Mouse (Mus musculus) spleen, adult 12 weeks (tissue): Measurements from ENCODE around the gene Adat2.

Experiments
- DNase-seq: peaks from one replicate; pipeline ENCODE4 v3.0.0; 2022; ENCODE audit warnings: low spot score

Gene Adat2

GRCm38 (mm10) chr10:13552646-13553497, at the start of gene Adat2, which contains the start of gene Pex3:
Gene Adat2, plus strand, starts transcription at chr10:13552894.
Gene Pex3, minus strand, starts transcription at chr10:13553142.
- peak; percentile 81 for DNase-seq

- DNase-seq: no peak
These were observed 30.8 kb upstream of the Adat2 start for GRCm38 (mm10) chr10:13521857-13522256.

GRCm38 (mm10) chr10:13528155-13528554, 24.5 kb upstream of the Adat2 start:
- no peak for DNase-seq

GRCm38 (mm10) chr10:13534751-13535150, 17.9 kb upstream of the Adat2 start:
- DNase-seq: no peak

GRCm38 (mm10) chr10:13536706-13537105, 16.0 kb upstream of the Adat2 start:
- DNase-seq: no peak

- DNase-seq: no peak
These were observed 12.8 kb upstream of the Adat2 start for GRCm38 (mm10) chr10:13539769-13540333.

- no peak for DNase-seq
These were observed 11.0 kb upstream of the Adat2 start for GRCm38 (mm10) chr10:13541721-13542120.

- DNase-seq: no peak
These were observed 848 bp downstream of the Adat2 start for GRCm38 (mm10) chr10:13553498-13553985.

GRCm38 (mm10) chr10:13554316-13554715, 1.6 kb downstream of the Adat2 start:
- no peak for DNase-seq

GRCm38 (mm10) chr10:13560014-13560674, 7.5 kb downstream of the Adat2 start:
- DNase-seq: no peak

- DNase-seq: peak; percentile 15
These were observed 11.8 kb downstream of the Adat2 start for GRCm38 (mm10) chr10:13564364-13565079.

GRCm38 (mm10) chr10:13565080-13565448, 12.4 kb downstream of the Adat2 start:
- no peak for DNase-seq

- no peak for DNase-seq
These were observed 13.7 kb downstream of the Adat2 start for GRCm38 (mm10) chr10:13566393-13566792.

- no peak for DNase-seq
These were observed 17.1 kb downstream of the Adat2 start for GRCm38 (mm10) chr10:13569818-13570217.

- no peak for DNase-seq
These were observed 18.2 kb downstream of the Adat2 start for GRCm38 (mm10) chr10:13570697-13571538.

- DNase-seq: no peak
These were observed 19.3 kb downstream of the Adat2 start for GRCm38 (mm10) chr10:13572003-13572402.

- no peak for DNase-seq
These were observed 19.7 kb downstream of the Adat2 start for GRCm38 (mm10) chr10:13572410-13572809.

GRCm38 (mm10) chr10:13577123-13577522, 24.4 kb downstream of the Adat2 start:
- no peak for DNase-seq

- DNase-seq: no peak
These were observed 35.2 kb downstream of the Adat2 start for GRCm38 (mm10) chr10:13587914-13588313.

- no peak for DNase-seq
These were observed 39.5 kb downstream of the Adat2 start for GRCm38 (mm10) chr10:13592196-13592595.

GRCm38 (mm10) chr10:13593529-13593928, 40.8 kb downstream of the Adat2 start:
- DNase-seq: no peak
